Mouse (Mus musculus) cerebellum, postnatal 36 days (tissue): ENCODE measurements at regions not wholly inside any gene's neighbourhood (a gene's known extent, or its start where the extent isn't known, plus 50 kb on each side); places are given as distances from the start of the nearest gene placed in this dataset.
"Not testable (repeated sequence)": the region's sequence is repeated elsewhere in the genome, so short reads cannot be mapped to it uniquely, and the experiment has no call there.

Source experiments
- DNase-seq, 2 experiments: peaks; one replicate each; pipeline ENCODE4 v3.0.0; 2021 to 2022; ENCODE audit warnings: mixed read lengths in 2 of 2

DNA sequence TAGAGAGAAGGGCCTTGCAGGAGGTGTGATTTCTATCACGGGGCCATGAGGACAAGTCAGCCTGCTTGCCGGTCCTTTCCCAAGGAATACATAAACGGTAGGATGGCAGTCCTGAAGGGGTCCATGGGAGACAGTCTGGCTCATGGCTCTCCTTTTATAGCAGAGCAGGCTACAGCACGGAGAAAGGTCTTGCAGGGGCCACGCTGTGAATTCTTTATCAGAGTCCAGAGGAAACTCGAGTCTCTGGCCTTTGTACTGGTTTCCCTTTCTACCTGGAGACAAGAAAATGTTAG lies 1984.0 kb downstream of the 4930444P10Rik start:
- peak in 1 of 2 experiments; percentile 3 for DNase-seq

DNA sequence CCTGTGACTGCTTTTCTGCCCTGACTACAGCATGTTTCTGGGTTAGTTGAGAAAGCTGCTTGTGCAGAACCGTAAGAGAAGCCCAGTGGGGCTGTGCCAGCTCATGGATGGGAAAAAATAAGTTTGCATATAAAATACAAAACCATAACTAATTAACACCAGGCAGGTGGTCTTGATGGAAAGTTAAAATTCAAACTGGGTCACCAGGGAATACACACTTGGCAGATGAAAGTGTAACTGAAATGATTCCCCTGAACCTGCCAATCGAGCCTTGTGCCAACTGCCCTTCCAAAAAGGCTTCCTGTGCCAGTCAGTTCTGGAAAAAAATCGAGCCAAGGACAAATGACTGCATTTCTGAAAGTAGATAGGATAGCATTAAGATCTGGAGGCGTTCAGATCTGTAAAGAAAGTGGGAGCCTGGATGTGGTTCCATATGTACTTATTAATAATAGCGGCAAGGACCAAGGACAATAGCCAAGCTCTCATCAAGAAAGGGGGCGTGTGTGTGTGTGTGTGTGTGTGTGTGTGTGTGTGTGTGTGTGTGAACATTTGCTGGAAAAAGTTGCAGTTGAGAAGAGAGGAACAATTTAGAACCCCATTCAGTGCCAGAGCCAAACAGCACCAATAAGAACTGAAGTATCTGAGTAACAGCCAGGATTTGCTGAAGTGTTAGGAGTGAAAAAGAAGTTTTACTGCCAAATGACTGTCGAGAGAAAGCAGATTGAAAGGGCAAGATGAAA lies 1984.5 kb downstream of the 4930444P10Rik start:
- DNase-seq = peak; percentile 37 to 49

DNA sequence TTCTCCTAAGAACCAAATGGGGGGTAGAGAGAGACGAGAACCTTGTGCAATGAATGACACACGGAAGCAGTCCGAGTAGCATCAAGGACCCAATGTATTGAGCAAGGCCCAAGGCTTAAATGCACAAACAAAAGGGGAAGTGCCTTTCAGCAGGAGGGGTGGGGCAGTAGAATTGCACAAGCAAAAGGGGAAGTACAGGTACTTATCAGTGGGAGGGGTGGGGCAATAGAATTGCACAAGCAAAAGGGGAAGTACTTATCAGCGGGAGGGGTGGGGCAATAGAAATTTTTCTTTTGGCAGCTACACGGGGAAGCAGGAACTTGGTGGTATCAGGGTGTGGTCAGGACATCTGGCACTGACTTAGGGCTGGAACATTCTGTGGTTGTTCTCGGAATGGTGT lies 1987.6 kb downstream of the 4930444P10Rik start:
- not testable (repeated sequence) for DNase-seq

DNA sequence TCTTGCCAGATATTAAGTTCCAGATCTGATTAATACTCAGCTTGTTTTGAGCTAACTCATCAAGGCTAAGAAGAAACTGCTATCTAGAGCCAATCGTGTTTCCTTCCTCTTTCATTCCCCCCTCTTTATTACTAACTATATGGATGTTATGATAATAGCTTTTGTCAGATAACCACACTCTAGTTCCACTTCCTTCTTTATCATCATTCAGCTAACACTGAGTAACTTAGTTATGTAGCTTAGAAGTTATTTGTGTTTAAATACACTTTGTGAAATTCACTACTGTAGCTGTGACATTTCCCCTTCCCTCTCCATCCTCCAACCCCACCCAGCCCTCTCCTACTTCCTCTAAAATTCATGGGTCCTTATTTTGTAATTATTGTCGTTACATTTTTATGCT lies 1988.6 kb downstream of the 4930444P10Rik start:
- DNase-seq = no peak

DNA sequence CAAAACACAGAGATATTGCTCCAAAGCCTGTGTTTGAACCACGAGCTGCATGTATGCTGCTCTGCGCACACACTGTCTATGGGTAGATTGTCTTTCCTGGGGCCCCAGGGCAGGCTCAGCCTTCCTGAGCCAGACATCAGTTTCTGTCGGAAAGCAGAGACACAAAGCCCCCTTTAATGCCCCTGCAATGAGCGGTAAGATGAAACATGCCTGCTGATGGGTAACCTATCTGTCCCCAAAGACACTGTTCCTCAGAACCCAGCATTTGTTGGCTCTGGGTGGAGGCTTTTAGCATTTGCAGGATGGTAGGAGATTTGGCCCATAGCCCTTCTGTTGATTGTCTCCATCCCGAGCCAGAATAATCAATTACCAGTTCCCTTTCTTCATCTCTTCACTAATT lies 1994.1 kb downstream of the 4930444P10Rik start:
- DNase-seq = no peak

DNA sequence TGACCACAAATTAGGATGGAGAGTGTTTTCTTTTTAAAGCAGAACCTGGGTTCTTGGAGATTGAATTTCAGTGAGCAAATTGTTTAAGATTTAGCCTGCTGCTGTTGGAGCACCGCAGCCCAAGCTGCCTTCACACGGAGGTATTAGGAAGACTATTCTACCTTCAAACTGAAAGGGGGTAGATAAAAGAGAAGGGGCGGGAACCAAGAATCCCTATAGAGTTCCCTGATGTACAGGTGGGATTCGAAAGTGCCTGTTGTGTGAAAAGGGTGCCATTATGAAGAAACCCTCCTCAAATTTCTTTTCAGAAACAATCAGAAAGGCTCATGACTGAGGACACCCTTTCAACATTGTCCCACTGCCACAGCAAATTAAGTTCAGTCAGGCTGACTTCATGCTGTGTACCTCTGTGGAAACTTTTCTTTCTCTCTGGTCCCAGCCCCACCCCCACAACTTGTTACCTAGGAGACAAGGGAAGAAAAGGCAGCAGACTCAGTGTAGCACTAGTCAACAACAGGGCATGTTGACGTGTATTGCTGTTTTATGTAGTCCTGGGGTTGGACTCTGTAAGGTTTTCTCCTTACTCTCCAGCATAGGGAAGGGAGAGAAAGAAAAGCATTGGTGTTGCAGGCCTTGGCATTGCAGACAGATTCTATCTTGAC lies 1995.4 kb downstream of the 4930444P10Rik start:
- no peak for DNase-seq

DNA sequence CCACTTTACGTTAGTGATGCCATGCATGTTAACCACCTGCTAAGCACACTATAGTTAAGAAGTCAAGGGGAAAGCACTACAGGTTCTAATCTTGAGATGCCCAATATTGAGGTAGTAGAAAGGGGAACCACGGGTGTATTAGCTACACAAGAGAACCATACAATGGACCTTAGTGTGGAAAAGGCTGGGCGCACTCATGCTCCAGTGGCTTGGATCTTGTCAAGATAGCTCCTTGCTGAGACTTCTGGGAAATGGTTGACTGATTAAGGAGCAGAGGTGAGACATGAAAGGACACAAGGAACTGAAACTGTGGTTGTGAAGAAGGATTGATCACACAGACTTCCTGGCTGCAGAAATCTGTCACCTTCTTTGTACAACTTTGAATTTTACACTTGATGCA lies 2028.3 kb downstream of the 4930444P10Rik start:
- DNase-seq = no peak

DNA sequence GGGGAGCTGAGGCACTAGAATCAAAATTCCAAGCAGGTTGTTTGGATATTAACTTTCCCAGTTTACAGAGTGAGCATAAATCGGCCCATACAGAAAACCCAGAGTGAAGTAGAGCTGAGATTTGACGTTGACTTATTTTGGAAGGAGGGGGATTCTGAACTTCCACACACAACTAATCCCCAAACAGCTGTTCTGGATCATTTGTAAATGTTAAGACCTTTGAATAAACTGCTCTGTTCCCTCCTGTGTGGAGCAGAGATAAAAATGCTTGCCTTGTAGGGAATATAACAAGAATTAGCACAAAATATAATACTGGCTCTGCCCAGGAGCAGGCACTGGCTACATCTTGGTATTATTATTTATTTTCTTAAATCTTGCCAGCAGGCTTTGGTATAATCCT lies 2057.0 kb downstream of the 4930444P10Rik start:
- no peak for DNase-seq

DNA sequence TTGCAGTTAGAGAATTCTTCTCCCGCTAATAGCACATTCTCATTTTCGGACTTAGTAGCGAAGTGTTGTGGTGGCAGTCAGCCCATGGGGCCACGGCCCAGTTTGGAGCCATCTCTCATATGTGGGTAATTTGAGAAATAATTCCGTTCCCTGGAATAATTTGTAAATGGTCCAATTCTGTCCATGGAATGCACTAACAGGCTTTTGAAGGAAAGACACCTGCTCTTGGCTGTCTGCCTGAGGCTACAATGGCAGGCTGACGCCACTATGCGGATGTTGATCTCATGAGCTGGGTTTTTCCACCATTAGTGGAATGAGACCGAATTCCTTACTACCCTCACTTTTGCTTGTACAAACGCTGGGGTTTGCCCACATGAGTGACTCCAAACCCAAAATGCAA lies 2081.6 kb downstream of the 4930444P10Rik start:
- peak; percentile 51 to 55 for DNase-seq

DNA sequence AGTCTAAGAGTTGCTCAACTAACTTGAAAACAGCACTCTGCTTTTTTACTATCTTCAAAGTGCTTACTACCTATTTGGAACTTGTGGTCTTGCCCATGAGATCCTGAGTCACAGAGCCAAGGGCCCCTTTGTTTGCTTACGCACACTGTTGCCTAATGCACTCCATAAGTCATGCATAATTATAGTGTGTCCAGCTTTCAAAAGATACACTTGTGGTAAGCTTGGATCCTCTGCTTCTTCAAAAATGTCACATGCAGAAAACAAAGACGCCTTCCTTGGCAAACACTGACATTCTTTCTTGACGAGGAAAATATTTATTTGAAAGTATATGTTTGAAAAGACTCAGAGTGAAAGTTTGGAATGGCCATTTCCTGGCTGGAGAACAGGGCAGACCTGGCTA lies 2082.3 kb downstream of the 4930444P10Rik start:
- no peak for DNase-seq

DNA sequence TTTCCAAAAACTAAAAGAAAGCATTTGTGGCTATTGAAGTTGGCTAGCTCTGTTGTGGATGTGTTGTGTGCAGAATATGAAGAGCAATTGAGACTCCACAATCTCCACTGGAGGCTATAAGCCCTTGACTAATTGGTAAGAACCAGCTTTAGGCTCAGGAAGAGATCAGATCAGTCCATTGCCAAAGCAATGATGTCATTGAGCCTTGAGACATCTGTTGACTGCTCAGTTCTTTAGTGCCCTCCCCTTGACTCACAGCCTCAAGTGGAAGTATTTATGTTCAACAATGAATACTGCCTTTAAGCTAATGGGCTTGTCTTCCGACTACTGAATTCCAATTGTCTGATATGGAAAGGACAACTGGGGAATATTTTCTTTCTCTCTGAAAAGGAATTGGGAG lies 2090.6 kb downstream of the 4930444P10Rik start:
- DNase-seq = no peak

DNA sequence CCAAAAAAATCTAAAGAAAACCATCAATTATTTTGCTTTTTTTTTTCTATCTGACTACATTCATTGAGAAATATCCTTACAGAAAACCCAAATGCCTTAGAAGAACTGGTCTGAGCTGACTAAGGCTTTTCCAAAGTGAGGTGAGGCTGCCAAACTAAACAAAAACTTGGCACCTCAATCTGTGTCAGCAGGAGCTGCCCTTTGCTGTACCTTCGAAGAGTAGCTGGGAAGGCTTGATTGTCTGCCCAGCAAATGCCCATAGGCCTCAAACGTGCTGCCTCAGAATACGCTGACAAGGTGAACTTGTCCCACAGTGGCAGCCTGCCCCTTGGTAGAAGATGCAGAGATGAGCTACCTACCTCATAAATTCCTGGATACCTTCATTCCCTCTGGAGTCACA lies 2091.7 kb downstream of the 4930444P10Rik start:
- peak; percentile 31 to 48 for DNase-seq

DNA sequence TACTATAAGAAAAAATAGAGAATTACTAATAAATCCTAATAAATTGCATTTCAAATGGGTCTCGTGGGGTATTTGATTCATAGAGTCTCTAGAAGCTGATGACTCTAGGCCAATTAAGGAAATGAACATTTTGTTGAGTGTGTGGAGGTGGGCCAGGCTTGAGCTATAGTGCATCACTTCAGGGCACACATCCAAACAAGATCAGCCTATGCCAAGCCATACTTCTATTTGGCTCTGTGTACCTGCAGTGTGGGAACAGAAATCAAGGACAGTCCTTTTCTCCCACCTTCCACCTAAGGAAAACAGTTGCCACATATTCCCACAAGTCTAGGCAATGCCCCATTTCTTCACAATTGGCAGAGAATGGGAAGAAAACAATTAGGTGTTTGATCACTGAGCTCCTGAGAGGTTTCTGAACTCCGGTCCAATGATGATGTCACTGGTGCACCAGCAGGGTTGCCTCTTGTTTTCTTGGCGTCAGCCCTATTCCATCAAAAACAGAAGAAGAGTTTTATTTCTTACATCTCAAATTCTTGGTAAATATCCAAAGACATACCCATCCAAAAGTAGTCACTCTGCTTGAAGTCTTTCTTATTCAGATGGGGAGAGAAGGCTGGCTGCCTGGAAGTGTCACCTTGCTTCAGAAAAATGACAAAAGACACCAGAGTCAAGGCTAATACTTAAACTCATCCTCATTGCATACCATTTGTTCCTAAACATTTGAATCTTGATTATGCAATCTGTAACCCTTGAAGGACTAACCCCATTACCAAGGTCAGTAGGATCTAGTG lies 2092.3 kb downstream of the 4930444P10Rik start:
- DNase-seq = peak; percentile 24 to 58

DNA sequence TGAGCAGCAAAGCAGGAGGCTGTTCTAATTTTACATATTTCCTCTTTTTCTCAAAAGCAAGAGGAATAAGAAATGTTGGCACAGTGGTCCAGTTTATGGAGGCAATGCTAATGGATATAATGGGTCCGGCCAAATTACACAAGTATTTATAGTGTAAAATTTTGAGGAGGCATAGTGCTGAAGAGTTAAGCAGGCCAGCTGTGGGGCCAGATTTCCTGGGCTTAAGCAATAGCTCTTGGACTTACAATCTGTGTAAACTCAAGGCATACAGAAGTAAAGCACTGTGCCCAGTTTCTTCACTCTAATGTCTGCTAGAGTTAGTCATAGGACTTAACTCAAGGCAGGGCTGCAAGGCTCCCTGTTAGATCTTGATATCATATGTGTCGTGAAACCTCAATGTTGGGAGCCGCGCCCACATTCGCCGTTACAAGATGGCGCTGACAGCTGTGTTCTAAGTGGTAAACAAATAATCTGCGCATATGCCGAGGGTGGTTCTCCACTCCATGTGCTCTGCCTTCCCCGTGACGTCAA lies 2094.9 kb downstream of the 4930444P10Rik start:
- DNase-seq = no peak

DNA sequence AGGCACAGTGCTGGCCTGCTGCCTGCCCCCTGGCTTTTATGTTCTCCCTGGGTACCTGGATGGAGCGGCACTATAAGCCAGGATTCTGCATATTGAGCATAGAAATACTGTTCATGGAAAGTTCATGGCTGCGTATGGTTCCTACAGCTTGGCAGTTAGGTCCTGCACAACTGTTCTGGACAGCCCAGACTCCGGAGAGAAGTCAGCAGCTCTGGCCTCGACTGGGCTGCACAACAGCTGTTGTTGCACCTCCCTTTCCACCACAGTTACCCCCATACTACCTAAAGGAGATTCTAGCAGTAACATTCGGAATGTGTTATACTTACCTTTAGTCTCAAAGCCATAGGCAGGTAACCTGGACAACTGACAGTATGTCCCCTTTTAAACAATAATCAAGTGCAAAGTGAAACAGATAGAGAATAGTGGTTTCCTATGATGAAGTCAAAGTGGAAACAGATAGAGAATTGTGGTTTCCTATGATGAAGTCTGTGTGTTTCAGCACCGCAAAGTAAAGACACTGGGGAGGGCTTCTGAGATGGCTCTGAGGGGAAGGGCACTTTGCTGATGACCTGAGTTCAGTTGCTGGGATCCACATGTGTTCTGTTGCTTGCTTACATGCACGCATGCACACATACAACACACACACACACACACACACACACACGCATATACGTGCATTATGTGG lies 2099.2 kb downstream of the 4930444P10Rik start:
- no peak for DNase-seq

DNA sequence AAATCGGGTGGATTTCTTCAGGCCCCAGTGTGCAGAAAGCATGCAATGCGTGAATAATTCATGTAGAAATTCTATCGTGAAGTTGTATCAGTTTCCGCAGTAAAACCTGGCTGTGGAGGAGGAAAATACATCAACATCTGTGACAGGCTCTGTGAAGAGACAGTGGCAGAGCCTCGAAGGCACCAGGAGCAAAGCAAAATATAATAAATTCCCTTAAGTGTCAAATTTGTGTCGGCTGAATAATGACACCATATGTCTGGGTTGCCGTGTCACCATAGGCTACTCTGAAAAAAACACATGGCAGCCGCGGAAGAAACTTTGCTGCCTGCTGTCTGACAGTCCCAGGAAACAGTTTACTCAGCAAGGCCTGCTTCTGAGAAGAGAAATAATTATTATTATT lies 2100.1 kb downstream of the 4930444P10Rik start:
- no peak for DNase-seq

DNA sequence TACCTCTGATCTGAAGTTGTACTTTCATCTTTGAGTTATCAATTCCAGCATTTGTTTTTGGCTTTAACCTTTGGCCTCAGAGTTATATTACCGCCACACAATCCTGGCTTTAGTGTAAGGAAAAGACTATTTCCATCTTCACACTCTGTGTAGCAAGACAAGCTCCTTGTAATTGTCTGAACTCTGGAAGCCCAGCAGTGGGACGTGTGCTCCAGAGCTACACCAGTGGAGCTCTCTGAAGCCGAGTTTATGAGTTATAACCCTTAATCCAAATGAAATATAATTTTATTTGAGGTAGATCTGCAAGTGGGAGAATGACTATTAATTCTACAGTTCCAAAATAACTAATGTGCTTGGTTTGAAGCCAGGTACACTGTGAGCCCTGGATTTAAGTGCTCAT lies 2103.8 kb downstream of the 4930444P10Rik start:
- DNase-seq = no peak

DNA sequence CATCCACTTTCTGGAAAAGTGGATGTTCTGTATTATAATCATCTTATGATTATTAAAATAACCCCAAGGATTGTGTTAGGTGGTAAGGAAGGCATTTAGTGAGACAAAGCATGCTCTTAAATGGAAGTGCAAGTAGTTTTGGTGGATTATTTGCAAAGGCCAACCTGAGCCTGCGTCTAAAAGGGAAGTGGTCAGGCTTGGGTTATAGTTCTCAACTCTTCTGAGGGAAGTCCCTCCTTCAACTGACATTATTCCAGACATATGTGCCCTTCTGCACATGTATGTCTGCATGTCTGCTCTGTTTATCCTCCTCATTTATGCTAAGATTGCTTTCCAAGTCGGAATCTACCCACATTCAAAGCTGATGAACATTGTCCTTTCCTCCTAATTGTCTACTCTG lies 2108.3 kb downstream of the 4930444P10Rik start:
- no peak for DNase-seq

DNA sequence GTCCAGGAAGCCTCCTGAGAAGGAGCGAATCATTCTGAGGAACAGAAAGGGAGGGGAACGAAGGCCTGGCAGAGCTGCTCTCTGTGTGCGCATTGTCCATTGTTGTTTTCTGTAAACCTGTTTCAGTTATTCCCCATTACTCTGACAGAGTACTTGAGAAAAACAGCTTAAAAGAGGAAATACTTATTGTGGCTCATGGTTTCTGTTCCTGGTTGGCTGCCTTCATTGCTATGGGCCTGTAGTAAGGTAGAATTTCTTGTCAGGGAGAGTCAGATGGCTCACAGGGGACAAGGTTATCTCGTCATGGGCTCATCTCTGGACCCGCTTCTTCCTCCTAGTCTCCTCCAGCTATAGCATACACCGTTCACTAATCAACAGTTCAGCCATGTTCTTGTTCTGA lies 2112.9 kb downstream of the 4930444P10Rik start:
- no peak for DNase-seq

DNA sequence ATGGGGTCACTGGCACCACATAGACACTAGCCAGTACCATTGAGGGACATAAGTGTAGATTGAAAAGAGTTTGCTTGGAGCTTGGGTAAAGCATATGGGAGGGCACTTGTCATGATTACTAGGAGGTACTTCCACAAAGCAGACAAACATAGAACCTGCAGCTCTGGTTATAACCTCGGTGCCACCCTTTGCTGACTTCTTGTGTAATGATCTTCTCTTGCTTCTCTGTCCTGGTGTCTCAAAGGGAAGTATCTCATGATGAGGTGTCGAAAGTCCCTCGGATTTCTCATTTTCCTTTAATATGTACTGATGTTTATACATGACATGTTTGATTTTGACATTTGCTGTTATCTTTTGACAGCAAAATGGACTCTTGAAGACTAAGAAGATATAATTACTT lies 2114.5 kb downstream of the 4930444P10Rik start:
- DNase-seq = no peak

DNA sequence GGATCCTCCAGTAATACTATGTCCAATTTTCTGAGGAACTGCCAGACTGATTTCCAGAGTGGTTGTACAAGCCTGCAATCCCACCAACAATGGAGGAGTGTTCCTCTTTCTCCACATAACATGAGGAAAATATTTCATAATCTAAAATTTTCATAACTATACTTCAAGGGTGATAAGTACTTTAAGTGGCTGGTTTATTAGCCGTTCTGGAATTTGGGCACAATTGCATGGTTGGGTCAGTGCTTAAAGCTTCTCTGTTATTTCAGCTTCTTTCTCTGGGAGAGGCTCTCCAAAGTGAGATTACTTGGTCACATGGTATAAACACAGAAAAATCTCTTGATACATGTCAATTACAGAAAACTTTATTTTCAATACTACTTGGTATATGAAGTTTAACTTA lies 2115.9 kb downstream of the 4930444P10Rik start:
- no peak for DNase-seq

DNA sequence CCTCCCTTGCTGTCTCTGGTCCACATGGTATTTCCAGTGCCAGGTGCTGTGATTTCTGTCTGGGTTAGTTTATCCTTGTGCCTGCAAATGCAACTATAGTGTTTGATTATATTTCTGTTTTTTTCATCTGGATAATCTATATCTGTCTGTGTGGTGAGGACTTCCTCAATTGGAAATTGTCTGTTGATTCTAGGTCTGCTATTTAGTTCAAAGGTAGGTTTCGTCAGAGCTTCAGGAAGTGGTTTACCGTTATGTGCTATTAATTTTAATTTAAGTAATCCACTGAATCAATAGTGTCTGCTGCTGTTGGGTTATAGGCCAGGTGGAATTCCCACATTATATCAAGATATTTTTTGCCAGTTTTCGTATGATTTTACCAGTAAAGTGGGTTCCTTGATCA lies 2143.9 kb downstream of the 4930444P10Rik start:
- no peak for DNase-seq

DNA sequence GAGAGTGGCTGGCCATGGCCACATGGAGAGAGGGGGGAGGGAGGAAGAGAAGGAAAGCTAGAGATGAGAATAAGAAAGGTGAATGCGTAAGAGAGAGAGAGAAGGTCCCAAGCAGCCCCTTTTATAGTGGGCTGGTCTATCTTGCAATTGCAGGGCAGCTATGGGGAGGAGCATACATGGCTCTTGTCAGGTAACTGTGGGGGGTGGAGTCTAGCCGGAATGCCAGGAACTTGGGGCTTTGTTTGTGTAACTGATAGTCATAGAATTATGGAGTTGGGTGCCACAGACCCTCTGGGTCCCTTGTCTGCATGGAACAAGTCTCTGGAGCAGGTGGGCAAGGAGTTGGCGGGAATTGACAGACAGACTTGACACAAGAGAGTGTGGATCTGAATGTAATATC lies 2151.8 kb downstream of the 4930444P10Rik start:
- no peak for DNase-seq
